Mouse (Mus musculus): ENCODE measurements around the gene Prg2.

- TF ChIP-seq POLR2A (IDR thresholded peaks at IDR 0.05; ENCODE audit: extremely low read depth, insufficient read depth, low read length) (no peak), CTCF (IDR thresholded peaks at IDR 0.05; ENCODE audit: extremely low read depth, insufficient read depth, low read length) (peak; percentile 70)
These were observed 41.8 kb downstream of the Prg2 start for GRCm38 (mm10) chr2:85022043-85022442.
